Mouse (Mus musculus): Measurements from ENCODE around the gene Fgfr2. TPM values are rescaled to one million over a fixed set of nuclear protein-coding genes. Genes with fewer than 3 reads are reported as not detected.

Fgfr2 gene
- total RNA-seq, 2 experiments from 2014 or later, result not detected

GRCm38 (mm10) chr7:132335367-132335766 is 787.8 kb downstream of the Fgfr2 start:
- peak; percentile 47 for ATAC-seq (replicated peaks; ENCODE audit: poor library complexity)

DNA sequence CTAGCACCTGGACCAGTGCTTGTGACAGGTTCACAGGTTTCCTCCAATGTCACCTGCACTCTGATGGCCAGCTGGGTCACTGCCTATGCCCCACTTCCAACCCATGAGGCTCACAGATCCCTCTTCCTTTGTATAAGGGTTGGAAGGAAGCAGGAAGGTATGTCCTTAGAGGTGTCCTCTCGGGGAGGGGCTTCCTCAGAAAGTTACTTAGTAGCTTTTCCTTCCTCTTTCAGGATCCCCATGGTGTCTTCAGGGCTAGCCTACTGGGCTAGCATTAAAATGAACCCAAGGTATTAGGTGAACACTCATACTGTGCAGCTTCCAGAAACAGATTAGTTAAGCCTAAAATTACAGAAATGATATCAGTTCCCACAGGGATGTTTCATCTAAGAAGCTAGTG is 790.1 kb downstream of the Fgfr2 start:
- ATAC-seq (replicated peaks; ENCODE audit: poor library complexity), result peak; percentile 47

- ATAC-seq (replicated peaks; ENCODE audit: poor library complexity), result no peak
Measured at GRCm38 (mm10) chr7:132332176-132332575, 791.0 kb downstream of the Fgfr2 start.

GRCm38 (mm10) chr7:132330179-132330578 is 793.0 kb downstream of the Fgfr2 start:
- ATAC-seq (replicated peaks; ENCODE audit: poor library complexity), result 0 out of 2 replicates have a peak, but pooled peaks have one; percentile 23

DNA sequence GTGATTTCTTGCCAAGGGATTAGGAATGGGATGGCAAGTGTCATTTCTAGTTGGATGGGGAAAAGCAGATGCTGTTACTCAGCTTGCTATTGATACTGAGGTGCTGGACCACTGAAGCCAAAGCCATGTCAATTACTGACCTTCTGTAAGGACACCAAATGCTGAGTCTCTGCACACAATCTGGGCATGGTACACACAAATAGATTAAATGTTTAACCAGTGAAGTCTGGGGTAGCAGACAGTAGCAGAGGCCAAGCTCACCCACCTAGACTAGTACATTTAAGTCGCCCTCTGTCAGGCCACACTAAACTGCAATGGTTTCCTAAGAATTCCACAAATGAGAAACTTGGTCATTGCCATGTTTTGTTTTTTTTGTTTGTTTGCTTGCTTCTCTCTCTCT is 794.5 kb downstream of the Fgfr2 start:
- no peak for ATAC-seq (replicated peaks; ENCODE audit: poor library complexity)

DNA sequence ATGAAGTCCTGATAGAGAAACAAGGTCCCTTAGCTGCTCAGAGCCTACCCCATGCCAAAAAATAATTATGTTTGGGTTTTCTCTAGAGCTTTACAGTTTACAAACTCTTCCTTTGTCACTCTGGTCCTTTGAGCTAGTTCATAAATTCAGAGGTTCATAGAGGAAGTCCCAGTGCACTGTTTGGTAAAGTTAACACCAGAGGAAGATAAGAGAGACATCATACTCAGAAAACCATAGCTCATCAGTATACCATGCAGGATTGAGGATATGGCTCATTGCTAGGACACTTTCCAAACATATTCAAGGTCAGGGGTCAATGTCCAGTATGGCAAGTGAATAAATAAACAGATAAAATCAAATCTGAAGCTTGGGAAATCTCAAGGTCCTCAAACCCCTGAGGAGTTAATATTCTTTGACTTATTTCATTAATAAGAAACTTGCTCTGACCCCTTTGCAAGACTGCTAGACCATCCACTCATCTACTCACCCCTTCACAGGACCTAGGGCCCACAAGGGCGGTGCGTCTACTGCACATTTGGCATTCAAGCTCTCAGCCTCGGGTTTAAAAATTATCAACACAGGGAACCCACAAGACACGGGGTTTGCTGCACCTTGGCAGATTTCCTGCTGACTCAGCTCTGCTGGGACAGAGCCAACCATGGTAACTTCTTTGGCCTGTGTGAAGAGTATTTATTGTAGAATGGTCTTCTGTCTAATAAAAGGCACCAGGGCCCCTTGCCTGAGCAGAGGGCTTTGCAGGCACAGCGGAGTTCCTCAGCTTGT is 797.4 kb downstream of the Fgfr2 start:
- peak; percentile 56 for ATAC-seq (replicated peaks; ENCODE audit: poor library complexity)

DNA sequence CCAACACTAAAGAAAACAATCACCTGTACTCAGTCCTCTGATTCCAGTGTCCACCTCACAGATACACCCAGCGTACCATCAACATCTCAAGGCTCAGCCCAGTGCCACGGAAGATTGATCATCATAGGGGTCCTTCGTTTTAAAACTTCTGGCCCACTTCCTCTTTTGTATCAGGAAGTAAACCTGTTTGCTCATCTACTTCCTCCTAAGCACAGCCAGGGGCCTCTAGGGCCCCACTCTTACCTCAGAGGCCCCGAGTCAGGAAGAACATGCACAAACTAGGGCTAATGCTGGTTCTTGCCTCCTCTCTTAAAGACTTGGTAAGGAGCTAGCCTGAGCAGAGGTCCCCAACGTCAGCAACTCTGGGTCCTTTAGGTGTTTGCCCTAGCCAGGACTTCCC is 799.7 kb downstream of the Fgfr2 start:
- peak; percentile 84 for ATAC-seq (replicated peaks; ENCODE audit: poor library complexity)

DNA sequence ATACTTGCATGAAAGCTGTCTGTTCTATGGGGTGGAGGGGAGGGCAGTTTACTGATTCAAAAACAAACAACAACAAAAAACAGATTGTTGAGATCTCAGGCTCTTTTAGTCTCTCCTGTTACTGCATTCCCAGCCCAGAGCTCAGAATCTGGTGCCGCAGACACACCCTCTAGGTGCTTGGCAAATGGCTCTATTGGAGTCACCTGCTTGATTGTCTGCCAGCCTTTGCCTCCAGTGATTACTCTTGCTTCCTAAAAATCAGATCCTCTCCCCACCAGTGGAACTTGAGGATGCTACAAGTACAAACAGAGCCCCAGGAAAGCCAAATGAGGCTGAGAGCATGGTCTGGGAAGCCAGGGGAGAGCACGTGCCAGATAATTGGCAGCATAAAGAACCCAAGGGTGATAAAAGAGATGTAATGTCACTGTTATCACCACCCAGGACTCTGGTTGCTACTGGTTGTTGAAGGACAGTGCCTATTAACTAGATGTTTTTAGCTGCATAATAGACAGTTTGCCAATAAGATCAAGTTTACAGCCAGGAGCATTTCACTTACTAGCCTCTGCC is 801.7 kb downstream of the Fgfr2 start:
- no peak for ATAC-seq (replicated peaks; ENCODE audit: poor library complexity)

DNA sequence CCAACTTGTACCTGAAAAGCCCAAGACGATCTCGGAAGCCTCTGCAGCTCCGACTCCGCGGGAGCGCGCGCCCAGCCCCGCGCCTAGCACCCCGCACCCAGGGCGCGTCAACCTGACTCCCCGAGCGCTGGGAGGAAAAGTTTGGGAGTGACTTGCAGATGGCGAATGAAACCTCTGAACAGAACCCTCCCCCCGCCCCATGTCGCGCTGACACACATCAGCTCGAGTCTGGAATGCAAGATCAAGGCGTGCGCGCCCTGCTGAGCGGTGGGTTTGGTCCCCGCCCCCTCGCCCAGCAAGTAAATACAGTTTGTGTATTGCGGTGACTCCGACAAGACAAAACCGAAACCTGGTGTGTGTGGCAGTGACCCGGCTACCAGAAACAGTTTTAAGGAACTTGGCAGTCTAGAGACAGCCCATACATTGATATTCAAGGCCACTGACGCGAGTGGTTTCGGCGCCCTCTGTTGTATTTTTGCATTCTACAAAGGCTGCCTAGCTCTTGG is 806.1 kb downstream of the Fgfr2 start, which contains the start of gene Chst15:
TSS of gene Chst15 (minus strand) at position 193 of the 506 bp plus-strand sequence.
- ATAC-seq (replicated peaks; ENCODE audit: poor library complexity), result peak; percentile 59

GRCm38 (mm10) chr7:132316101-132317035 is 806.8 kb downstream of the Fgfr2 start:
- ATAC-seq (replicated peaks; ENCODE audit: poor library complexity), result peak; percentile 40

DNA sequence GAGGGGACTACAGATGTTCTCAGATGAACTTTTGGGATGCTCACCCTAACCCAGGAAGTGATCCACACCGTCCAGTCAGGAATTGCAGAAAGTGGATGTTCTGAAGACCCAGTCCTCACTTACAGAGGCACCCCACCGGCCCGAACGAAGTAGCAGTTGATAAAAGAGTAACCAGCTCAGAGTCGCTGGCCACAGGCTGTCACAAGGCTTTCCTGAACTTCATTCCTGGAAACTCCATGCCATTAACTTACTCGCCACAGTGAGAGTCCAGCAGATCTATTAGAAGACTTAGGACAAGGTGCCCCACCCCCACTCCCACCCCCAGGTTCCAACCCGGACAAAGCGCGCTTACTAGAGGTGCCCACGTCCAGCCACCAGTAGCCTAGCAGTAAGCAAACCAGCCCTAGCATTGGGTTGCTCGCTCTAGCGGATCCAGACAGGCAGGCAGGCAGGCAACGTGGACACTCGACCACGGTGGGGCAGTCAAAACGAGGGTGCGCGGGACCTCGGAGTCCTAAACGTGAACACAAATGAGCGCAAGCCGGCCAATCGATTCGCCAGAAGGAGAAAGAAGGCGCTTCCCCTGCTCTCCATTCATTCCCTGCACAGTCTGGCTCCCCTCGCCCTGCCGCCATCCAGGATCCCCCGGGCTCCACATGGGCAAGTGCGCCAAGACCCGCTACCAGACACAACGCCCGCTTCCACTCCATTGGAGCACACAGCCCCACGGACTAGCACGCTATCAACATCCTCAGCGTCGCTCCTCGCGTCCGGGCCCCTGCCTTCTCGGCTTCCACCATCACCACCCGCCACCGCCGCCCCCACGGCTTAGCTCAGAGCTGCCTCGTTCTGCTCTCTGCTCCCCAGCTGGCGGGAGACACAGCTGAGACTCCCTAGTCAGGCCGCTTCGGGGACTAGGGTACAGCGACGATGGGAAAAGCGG is 807.7 kb downstream of the Fgfr2 start:
- ATAC-seq (replicated peaks; ENCODE audit: poor library complexity), result peak; percentile 59

DNA sequence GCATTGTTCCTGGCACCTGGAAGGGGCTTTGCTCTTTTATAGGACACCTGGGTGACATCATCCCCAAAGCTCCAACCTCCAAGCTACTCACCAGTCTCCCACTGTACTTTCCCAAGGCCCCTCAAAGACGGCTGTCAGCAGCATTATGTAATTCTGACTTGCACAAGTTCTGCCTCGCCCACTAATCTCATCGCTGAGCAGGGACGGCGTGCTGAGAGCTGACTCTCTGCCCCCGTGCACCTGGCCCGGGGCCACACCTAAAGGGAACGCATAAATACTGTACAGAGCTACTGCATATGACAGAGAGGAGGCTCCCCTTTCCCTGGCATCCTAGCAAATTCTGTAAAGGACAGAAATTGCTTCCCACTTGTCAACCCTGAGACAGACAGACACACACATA is 810.8 kb downstream of the Fgfr2 start:
- peak; percentile 12 for ATAC-seq (replicated peaks; ENCODE audit: poor library complexity)

- no peak for ATAC-seq (replicated peaks; ENCODE audit: poor library complexity)
Measured at GRCm38 (mm10) chr7:132308537-132309191, 814.5 kb downstream of the Fgfr2 start.

GRCm38 (mm10) chr7:132307722-132308271 is 815.4 kb downstream of the Fgfr2 start:
- no peak for ATAC-seq (replicated peaks; ENCODE audit: poor library complexity)

DNA sequence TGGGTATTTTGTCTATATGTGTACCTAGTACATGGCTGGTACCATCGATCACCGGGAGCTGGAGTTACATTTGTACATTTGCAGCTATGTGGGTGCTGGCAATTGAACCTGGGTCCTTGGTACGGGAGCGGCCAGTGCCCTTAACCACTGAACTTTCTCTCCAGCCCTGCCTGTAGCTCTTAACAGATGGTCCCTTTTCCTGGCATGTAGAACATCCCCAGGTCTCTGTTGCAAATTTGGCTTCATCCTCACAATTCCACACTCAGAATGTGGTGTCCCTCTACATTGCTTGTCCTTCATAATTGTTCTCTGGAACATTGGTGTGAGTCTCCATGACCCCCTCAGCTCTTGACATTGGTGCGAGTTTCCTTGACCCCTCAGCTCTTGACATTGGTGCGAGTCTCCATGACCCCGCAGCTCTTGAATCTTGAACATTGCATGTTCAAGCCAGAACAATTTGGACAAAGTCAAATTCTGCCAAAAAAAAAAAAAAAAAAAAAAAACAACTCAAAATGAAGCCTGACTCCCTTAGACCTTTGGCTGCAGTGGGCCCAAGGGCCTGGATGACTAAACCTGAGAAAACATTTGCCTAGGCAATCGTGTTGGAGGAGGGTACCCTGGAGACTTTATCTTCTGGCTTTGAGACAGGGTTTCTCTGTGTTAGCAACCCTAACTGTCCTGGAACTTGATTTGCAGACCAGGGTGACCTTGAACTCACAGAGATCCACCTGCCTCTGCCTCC is 816.3 kb downstream of the Fgfr2 start:
- no peak for ATAC-seq (replicated peaks; ENCODE audit: poor library complexity)

GRCm38 (mm10) chr7:132305492-132306375 is 817.4 kb downstream of the Fgfr2 start:
- peak; percentile 10 for ATAC-seq (replicated peaks; ENCODE audit: poor library complexity)

- peak; percentile 22 for ATAC-seq (replicated peaks; ENCODE audit: poor library complexity)
Measured at GRCm38 (mm10) chr7:132304424-132305085, 818.6 kb downstream of the Fgfr2 start.
